Mouse (Mus musculus) frontal cortex, postnatal 36 days (tissue): ENCODE results near the gene Gm10024.
A peak's percentile ranks its signal among the peaks of the same experiment; 100 is the strongest.
"Not testable (repeated sequence)": the region's sequence is repeated elsewhere in the genome, so short reads cannot be mapped to it uniquely, and the experiment has no call there.

Experiments
- DNase-seq, 2 experiments: peaks; one replicate each; pipeline ENCODE4 v3.0.0; 2022; ENCODE audit warnings: low spot score in 2 of 2

Gene Gm10024

DNA sequence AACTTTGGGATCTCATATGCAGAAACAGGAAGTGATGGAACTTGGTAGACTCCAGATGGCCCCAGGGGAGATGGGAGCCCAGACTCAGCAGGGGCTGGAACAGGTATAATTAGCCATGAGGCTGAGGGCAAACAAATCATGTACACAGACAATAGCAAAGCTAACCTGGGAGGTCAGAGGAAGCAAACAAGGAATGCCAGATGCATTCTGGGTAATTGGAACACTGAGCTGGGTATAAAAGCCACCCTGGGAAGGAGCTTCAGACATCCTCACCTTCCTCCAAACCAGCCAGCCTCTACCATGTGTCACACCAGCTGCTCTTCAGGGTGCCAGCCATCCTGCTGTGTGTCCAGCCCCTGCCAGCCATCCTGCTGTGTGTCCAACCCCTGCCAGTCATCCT, at the start of gene Gm10024:
Gene Gm10024, plus strand, starts transcription at position 301 of the 400 bp plus-strand sequence.
- not testable (repeated sequence) for DNase-seq

GRCm38 (mm10) chr10:77663949-77664665, 47.1 kb upstream of the Gm10024 start:
- DNase-seq = no peak

DNA sequence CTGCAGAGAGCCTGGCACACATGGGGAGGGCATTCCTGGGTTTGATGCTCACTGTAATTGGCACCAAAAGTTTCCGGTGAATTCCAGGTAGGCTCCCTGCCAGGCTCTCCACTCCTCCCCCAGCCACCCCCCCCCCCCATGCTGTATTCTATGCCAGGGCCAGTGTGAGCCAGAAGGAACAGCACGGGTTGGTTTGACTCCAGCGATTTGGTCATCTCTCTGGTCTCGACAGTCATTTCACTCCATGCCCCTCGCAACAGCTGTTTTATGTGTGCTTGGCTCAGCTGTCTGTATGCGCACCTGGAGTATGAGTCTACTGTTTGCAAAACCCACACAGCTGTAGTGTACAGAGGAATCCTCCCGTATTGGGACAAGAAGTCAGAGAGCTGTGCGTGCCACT, 44.9 kb upstream of the Gm10024 start:
- no peak for DNase-seq

DNA sequence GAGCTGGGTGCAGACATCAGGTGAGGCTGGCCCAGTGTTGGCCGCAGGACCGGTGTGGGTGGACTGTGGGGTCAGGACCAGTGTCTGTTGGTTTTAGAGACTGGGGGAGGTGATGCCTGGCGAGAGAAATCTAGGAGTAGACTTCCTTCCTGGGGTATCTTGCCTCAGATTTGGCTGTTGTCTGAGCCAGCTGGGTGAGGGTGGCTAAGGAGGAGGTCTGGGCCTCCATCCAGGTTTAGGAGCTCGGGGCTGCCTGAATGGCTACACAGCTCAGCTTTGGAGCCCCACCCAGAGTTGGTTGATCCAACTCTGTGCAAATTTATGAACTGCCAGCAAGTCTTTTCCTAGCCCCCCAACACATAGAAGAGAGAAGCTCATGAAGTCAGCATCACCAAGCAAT, 43.9 kb upstream of the Gm10024 start:
- DNase-seq = peak; percentile 42 to 60

DNA sequence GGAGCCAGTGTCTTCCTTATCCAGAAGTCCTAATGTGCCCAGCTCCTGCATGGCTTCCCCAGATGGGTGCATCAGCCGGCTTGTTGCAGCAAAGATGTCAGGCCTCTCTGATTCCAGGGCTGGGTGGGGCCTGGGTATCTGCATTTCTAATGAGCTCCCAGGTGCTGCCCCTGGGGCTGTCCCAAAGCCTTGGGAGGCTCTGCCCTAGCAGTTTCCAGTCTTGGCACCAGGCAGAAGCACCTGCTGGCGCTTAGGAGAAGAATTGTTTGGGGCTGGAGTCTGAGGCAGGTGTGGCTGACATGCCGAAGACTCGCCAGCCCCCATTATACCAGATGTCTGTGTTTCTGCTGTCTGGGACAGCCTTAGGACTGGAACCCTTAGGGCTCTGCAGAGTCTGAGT, 40.5 kb upstream of the Gm10024 start:
- DNase-seq = no peak

DNA sequence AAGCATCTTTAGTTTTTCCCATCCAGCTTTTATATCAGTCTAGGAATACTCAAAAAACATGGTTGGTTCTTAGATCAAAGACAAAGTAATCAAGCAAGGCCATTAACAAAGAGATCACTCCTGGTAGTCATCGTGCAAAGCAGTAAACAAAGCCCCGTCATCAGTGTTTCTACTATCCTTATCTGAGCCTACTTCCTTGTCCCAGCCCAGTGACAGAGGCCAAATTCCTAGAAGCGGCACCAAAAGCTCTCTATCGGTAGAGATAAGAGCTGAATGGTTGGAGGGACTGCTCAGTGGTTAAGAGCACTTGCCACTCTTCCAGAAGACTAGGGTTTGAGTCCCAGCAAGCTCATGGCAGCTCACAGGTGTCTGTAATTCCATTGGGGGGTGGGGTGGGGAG, 39.7 kb upstream of the Gm10024 start:
- no peak for DNase-seq

DNA sequence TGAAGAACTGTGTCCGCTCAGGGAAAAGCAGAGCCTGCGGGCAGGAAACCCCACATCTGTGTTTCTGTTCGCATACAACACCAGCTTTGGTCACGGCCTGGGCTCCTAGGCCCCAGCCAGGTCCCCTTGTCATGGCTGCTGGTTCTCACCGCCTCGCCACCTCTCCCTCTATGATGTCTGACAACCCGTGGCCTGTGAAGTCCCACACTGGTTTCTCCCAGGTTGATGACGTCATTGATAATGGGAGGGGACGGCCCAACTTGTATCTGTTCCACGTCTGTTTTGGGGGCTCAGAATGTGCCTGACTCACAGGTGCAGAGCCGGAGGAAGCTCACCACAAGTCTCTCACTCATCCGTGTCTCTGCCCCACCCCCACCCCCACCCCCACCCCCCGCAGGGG, 37.5 kb upstream of the Gm10024 start:
- DNase-seq = no peak

DNA sequence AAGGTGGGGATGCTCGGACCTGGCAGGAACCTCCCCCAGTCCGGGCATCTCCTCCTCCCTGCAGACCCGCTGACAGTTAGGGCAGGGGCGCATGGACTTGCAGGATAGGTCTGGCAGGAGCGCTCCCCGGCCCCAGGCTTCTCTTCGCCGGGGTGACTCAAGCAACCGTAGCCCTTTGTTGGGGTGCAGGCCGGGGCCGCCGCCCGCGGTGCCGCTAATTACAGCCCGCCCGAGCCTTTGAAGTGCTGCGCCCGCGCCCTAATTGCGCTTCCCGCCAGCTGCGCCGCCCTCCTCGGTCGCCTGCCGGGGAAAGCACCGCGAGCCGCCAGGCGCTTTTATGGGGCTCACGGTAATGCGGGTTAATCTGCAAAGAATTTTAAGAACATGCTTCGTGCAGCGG, 33.7 kb upstream of the Gm10024 start:
- no peak for DNase-seq

GRCm38 (mm10) chr10:77682994-77683393, 28.3 kb upstream of the Gm10024 start:
- DNase-seq = peak; percentile 31 to 47

GRCm38 (mm10) chr10:77684181-77684580, 27.1 kb upstream of the Gm10024 start:
- DNase-seq = no peak

DNA sequence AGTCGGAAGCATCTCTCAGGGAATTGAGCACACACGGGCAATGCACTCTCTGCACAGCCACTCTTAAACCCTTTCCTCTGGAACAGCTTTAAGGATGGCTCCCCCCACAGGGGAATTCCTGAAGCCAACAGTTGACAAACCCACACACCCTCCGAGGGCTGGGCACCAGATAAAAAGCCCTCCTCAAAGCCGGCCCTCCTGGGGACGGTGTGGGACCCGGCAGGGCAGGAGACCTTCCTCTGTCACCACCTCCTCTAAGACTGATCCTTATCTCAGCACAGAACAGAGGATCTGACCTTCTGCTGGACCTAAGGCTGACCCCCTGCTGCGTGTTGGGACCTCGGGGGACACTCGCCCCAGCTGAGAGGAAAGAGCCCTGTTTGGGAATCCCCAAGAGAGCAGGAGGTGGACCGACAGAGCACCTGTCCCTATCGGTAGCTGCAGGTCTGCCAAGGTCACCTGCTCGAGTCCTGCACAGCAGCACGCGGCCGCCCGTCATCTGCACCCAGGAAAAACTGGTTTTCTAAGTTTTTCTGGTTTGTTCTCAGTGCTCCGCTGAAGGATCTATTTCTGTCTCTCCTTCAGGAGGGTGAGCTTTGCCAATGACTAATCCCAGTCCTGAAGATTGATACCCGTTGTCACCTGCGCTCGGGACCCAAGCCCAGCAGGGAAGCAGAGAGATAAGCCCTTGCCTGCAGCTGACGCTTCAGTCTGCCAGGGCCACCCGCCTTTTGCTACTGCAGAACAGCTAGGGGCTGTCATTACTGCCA, 25.2 kb upstream of the Gm10024 start, which contains the start of gene Tspear:
Gene Tspear, plus strand, starts transcription at position 675 of the 770 bp plus-strand sequence.
- DNase-seq = no peak

- no peak for DNase-seq
Observed at GRCm38 (mm10) chr10:77687021-77687420, 24.2 kb upstream of the Gm10024 start.

- DNase-seq = not testable (repeated sequence)
Observed at GRCm38 (mm10) chr10:77690356-77690807, 20.9 kb upstream of the Gm10024 start, which contains the start of gene Gm19402. Gm19402 (minus strand) TSS chr10:77690757.

- DNase-seq = no peak
Observed at GRCm38 (mm10) chr10:77697133-77697532, 14.1 kb upstream of the Gm10024 start, which contains the start of gene Gm9508. Gm9508 (minus strand) TSS chr10:77697233.

DNA sequence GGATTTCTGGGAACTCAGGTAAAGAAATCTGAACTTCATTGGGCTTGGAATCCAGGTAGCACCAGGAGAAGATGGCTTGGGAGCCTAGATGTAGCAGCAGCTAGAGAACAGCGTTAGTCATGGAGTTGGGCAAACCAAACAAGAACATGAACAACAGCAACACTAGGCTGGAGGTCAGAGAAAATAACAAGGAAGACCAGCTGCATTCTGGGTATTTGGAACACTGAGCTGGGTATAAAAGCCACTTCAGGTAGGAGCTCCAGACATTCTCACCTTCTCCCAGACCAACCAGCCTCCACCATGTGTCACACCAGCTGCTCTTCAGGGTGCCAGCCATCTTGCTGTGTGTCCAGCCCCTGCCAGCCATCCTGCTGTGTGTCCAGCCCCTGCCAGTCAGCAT, 4.9 kb upstream of the Gm10024 start, which contains the start of gene Gm10272:
Gene Gm10272, plus strand, starts transcription at position 301 of the 400 bp plus-strand sequence.
- DNase-seq = no peak

GRCm38 (mm10) chr10:77709831-77710230, 1.4 kb upstream of the Gm10024 start:
- no peak for DNase-seq

- DNase-seq = no peak
Observed at GRCm38 (mm10) chr10:77713734-77714133, 2.5 kb downstream of the Gm10024 start.

- no peak for DNase-seq
Observed at GRCm38 (mm10) chr10:77715507-77715906, 4.2 kb downstream of the Gm10024 start, which contains the start of gene Gm10142. Gm10142 (plus strand) TSS chr10:77715807.

DNA sequence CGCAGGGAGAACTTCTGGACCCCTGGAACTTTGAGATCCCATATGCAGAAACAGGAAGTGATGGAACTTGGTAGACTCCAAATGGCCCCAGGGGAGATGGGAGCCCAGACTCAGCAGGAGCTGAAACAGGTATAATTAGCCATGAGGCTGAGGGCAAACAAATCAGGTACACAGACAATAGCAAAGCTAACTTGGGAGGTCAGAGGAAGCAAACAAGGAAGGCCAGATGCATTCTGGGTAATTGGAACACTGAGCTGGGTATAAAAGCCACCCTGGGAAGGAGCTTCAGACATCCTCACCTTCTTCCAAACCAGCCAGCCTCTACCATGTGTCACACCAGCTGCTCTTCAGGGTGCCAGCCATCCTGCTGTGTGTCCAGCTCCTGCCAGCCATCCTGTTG, 9.0 kb downstream of the Gm10024 start, which contains the start of gene Krtap12-1:
Gene Krtap12-1, plus strand, starts transcription at position 301 of the 400 bp plus-strand sequence.
- not testable (repeated sequence) for DNase-seq

GRCm38 (mm10) chr10:77724855-77725254, 13.6 kb downstream of the Gm10024 start:
- DNase-seq = no peak

GRCm38 (mm10) chr10:77726186-77726585, 14.9 kb downstream of the Gm10024 start, which contains the start of gene Gm10100:
Gm10100 (plus strand) TSS chr10:77726486.
- no peak for DNase-seq

DNA sequence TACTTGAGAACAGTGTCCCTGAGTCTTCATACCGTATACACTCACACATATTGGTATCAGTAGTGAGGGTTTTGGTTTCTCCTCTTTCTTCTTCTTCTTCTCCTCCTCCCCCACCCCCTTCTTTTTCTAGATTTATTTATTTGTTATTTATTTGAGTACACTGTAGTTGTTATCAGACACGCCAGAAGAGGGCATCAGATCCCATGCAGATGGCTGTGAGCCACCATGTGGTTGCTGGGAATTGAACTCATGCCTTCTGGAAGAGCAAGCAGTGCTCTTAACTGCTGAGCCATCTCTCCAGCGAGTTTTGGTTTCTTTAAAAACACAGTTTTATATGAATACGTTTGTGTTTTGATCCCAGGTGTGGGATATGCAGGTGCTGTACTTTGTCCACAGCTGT, 17.0 kb downstream of the Gm10024 start:
- no peak for DNase-seq
